Mouse (Mus musculus) stomach, embryonic 16.5 days (tissue): Measurements from ENCODE around the gene Gja5. TPM values are rescaled to one million over a fixed set of nuclear protein-coding genes. Genes with fewer than 3 reads are reported as not detected.
"Not testable (repeated sequence)": the region's sequence is repeated elsewhere in the genome, so short reads cannot be mapped to it uniquely, and the experiment has no call there.

ENCODE experiments used
- ATAC-seq: fragments of 200-750 bp; cut with Nextera tagmentation; 2 replicates; pipeline ENCODE4 v1.8.0; 2017; ENCODE audit warnings: moderate number of reproducible peaks, moderate TSS enrichment; ENCODE audit not compliant: insufficient read depth, low FRiP score
- H3K27ac ChIP-seq: fragments of 300-500 bp; sonication (generic); 2 replicates; pipeline ENCODE4 v1.5.1; 2014; ENCODE audit warnings: low read length
- H3K27me3 ChIP-seq: fragments of 300-500 bp; sonication (generic); 2 replicates; pipeline ENCODE4 v1.6.1; 2014; ENCODE audit warnings: low read length, control low read depth, mixed read lengths; ENCODE audit not compliant: control insufficient read depth, insufficient read depth
- H3K36me3 ChIP-seq: fragments of 300-500 bp; sonication (generic); 2 replicates; pipeline ENCODE4 v1.6.1; 2014; ENCODE audit warnings: low read length; ENCODE audit not compliant: control insufficient read depth, insufficient read depth
- H3K4me1 ChIP-seq: fragments of 300-500 bp; sonication (generic); 2 replicates; pipeline ENCODE4 v1.6.1; 2014; ENCODE audit warnings: low read length, control low read depth, mixed read lengths; ENCODE audit not compliant: control insufficient read depth, insufficient read depth
- H3K4me2 ChIP-seq: fragments of 300-500 bp; sonication (generic); 2 replicates; pipeline ENCODE4 v1.6.1; 2014; ENCODE audit warnings: low read depth, low read length, mixed read lengths
- H3K4me3 ChIP-seq: fragments of 300-500 bp; sonication (generic); replicated peaks from 2 replicates; pipeline ENCODE4 v1.5.1; 2014; ENCODE audit warnings: mild to moderate bottlenecking, low read length
- H3K9ac ChIP-seq: fragments of 300-500 bp; sonication (generic); 2 replicates; pipeline ENCODE4 v1.6.1; 2014; ENCODE audit warnings: low read length
- H3K9me3 ChIP-seq: fragments of 300-500 bp; sonication (generic); replicated peaks from 2 replicates; pipeline ENCODE4 v1.6.1; 2016; ENCODE audit warnings: low read length, control low read depth; ENCODE audit not compliant: control insufficient read depth
- WGBS: fragments of 180-500 bp; shearing (Covaris S2); extraction: QIAGEN DNeasy Blood & Tissue Kit; methylation state at CpG from one replicate; pipeline ENCODE4 v1.1.7; 2014; 5-methylcytosine and 5-hydroxymethylcytosine counted together
- polyA plus RNA-seq: library from polyadenylated mRNA; unstranded; fragments of >200 nt; fragmentation: Nextera tagmentation; extraction: Ambion mirVana; gene quantifications from 2 replicates; pipeline ENCODE4 v1.2.1, GENCODE M21; 2015

Gene Gja5
- polyA plus RNA-seq, 1 experiment from 2014 or later, result 12.5 TPM

DNA sequence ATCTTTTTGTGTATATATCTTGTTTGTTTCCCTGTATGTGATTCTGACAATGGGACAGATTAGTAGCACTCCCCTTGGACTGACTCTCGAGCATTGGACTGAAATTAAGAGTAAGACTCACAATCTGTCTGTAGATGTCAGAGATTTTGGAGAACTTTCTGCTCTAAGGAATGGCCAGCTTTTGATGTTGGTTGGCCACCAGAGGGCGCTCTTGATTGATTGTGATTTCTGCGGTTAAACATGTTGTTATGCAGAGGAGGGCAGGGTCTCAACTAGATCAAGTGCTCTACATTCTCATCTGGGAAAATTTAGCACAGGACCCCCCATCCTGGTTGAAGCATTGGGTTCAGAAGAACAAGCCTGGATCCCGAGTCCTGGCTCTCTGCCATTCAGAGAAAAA, 182.8 kb downstream of the Gja5 start:
- no peak for ATAC-seq
- Histone ChIP-seq H3K9me3 (no peaks in the 10 kb centered on the region; the same call in 1 of the 2 replicates), H3K4me1 (no peaks in the 10 kb centered on the region), H3K27me3 (no peaks in the 10 kb centered on the region), H3K4me2 (no peak overlapping the region), H3K9ac (no peak overlapping the region), H3K4me3 (no peak overlapping the region), H3K36me3 (no peaks in the 10 kb centered on the region), H3K27ac (no peak overlapping the region; the same call in 1 of the 2 replicates)
- 73% methylated on average over 4 of the region's 4 CpGs for WGBS

DNA sequence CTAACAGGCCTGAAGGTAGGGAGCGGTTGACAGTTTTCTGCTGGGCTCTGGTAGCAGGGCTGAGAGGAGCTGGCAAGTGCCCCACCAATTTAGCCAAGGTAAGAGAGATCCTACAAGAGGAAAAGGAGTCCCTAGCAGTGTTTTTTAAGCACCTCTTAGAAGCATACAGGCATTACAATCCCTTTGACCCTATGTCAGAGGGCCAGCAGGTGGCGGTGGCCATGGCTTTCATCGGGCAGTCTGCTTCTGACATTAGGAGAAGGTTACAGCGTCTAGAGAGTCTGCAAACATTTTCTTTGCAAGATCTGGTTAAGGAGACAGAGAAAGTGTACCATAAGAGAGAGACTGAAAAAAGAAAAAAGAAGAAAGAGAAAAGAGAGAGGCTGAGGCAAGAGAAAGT, 183.8 kb downstream of the Gja5 start:
- ATAC-seq, result not testable (repeated sequence)

DNA sequence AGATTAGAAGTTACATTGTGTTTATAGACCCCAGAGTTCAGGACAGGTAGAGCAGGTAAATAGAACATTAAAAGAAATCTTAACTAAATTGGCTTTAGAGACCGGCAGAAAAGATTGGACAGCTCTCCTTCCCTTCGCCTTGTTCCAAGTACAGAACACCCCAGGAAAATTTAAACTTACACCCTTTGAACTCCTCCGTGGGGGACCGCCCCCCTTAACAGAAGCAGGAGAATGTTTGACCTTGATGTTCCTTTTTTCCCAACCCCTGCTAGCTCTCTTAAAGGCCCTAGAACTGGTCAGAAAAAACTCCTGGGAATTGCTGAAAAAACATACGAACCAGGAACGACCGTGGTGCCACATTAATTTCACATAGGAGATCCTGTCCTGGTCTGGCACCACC, 187.5 kb downstream of the Gja5 start:
- not testable (repeated sequence) for H3K9ac ChIP-seq, H3K4me1 ChIP-seq, H3K4me3 ChIP-seq, H3K36me3 ChIP-seq, H3K9me3 ChIP-seq, ATAC-seq, H3K27ac ChIP-seq, H3K4me2 ChIP-seq, H3K27me3 ChIP-seq
- 86% methylated on average over 7 of the region's 7 CpGs for whole genome bisulfite sequencing

More for the DNA sequence above, 183.8 kb downstream of the Gja5 start:
- not testable (repeated sequence) for H3K4me1 ChIP-seq, H3K36me3 ChIP-seq, H3K27me3 ChIP-seq, H3K27ac ChIP-seq, H3K4me3 ChIP-seq, H3K9me3 ChIP-seq, H3K4me2 ChIP-seq, H3K9ac ChIP-seq
- WGBS, result 82% methylated on average over 4 of the region's 4 CpGs

DNA sequence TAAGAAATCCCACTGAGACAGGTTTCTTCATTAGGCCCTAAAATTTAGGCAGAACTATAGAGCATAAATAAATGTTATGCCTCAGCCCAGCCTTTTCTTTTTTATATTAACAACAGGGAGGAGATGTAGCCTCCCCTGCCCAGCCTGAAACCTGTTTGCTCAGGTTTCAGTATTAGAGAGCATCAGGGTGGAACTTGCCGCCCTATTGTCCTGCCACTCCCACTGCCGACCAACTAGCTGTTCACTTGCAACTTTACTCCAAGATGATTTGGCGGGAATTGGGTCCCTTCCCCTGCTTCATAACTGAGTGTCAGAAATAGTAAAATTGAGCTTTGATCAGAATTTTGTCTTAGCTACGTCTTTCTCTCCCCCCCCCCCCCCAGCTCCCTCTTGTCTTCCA, 192.2 kb downstream of the Gja5 start:
- H3K4me2 ChIP-seq, H3K9me3 ChIP-seq, H3K27ac ChIP-seq, H3K9ac ChIP-seq, ATAC-seq, H3K36me3 ChIP-seq, H3K27me3 ChIP-seq, H3K4me3 ChIP-seq, H3K4me1 ChIP-seq: not testable (repeated sequence)
- WGBS, result 65% methylated on average over 4 of the region's 4 CpGs

DNA sequence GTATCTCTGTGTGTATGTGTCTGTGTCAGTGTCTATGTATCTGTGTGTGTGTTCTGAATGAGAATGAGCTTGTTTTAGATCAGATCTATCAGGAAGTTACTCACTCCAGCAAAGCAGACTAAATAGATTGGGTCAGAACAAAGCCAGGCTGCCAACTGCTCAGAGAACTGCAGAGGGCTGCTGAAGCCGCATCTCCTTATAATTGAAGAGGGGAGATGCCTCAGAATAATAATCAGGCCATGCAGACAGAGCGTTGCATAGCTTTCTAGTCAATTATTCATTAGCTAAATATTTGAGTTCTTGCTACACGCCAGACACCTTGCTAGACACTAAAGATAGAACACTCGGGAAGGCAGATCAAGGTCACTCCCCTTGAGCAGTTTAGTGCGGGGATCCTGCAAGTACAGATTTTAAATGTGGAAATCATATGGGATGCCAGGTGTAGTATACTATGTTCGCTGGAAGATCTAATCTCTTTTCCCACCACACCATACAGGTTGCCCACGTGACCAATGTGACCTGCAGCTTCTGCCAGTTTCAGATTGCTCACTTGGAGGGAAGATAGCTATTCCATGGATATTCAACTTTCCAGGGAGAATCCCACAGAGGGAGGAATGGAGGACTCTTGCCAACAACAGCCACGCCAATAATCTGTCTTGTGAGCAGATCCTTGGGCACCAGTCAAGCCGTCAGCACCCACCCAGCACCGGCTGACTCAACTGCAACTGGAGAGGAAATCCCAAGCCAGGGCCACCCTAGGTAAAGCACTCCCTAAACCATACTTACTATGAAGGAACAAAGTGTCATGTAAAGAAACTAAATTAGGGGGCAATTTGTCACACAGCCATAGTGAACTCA, 196.5 kb downstream of the Gja5 start:
- Histone ChIP-seq H3K4me3 (no peak overlapping the region), H3K4me2 (no peak overlapping the region), H3K36me3 (no peaks in the 10 kb centered on the region), H3K9me3 (no peaks in the 10 kb centered on the region), H3K9ac (no peak overlapping the region), H3K27me3 (no peaks in the 10 kb centered on the region), H3K4me1 (no peaks in the 10 kb centered on the region; the same call in 1 of the 2 replicates), H3K27ac (no peak overlapping the region)
- ATAC-seq, result no peak
- 52% methylated on average over 10 of the region's 10 CpGs for WGBS

DNA sequence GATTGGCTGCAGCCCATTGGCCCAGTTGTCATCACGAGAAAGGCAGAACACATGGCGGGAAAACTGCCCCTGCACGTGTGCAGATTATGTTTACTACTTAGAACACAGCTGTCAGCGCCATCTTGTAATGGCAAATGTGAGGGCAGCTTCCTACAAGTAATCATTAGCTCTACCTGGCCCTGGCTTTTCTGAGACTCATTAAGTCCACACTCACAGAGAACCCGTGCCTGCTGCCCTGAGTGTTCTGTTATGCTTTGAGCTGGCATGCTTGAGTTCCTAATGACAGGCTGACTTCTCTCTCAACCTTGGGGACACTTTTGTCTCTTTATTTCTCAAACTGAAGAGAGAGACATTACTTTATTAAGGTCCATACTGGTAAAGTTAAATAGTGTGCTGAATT, 199.5 kb downstream of the Gja5 start:
- H3K36me3 ChIP-seq, H3K9me3 ChIP-seq, H3K9ac ChIP-seq, H3K27me3 ChIP-seq, ATAC-seq, H3K4me1 ChIP-seq, H3K27ac ChIP-seq, H3K4me3 ChIP-seq, H3K4me2 ChIP-seq: not testable (repeated sequence)
- WGBS, result 84% methylated on average over 2 of the region's 5 CpGs

DNA sequence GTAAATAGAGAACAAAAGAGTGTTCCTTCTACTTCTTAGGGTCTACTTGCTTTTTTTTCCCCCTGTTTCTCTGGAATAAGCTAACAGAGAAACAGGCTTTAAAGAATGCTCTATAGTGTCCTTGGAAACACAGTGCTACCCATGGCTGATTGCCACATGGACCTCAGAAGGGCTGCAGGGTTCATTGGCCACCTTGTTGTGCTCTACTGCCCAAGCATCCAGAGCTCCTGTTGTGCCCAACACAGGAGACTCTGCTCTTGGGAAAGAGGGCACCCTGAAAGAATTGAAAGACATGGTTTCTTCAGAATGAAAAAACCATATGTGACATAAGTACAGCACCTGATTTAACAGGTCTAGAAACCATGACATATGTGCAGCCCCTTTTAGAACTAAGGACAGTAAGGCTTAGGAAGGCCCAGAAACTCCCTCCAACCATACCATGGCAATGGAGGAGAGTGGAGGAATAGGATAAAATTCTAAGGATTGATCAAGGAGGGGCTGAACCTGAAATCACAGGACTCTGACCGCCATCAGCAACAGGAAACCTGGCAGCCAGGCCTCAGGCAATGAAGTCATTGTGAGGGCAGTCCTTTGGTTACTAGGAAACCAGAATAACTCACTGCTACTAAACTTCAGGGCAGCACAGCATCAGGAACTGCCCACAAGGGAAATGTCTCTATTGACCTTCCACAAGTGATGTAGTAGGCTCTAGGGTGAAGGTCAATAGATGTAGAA, 200.4 kb downstream of the Gja5 start:
- no peak overlapping the region for H3K4me3 ChIP-seq
- no peaks in the 10 kb centered on the region for H3K9me3 ChIP-seq
- 61% methylated on average over 1 of the region's 1 CpGs for WGBS
- no peak overlapping the region for H3K27ac ChIP-seq
- ATAC-seq, result no peak
- H3K27me3 ChIP-seq, result no peaks in the 10 kb centered on the region
- no peak overlapping the region for H3K9ac ChIP-seq
- no peaks in the 10 kb centered on the region for H3K4me1 ChIP-seq
- no peaks in the 10 kb centered on the region for H3K36me3 ChIP-seq
- H3K4me2 ChIP-seq, result no peak overlapping the region

DNA sequence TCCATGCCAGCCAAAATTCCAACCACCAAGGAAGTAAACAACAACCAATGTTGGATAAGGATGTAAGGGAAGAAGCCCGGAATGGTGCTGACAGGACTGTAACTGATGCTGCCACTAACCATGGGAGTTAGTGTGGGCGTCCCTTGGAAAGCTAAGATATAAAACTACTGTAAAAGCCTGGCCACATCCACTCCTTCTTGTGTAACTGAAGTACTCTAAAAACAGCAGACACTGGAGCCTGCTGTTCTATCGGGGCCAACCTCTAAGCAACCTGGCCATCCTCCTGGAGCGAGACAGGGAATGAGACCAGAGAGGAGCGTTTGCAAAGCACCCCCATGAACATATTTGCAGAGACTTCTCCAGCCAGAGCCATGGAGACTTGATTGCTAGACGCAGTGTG, 213.0 kb downstream of the Gja5 start:
- Histone ChIP-seq H3K9me3 (0 out of 2 replicates have a peak, but pooled peaks cover 5% of the 10 kb centered on the region), H3K4me2 (no peak overlapping the region), H3K4me3 (no peak overlapping the region), H3K36me3 (no peaks in the 10 kb centered on the region), H3K4me1 (no peaks in the 10 kb centered on the region), H3K9ac (no peak overlapping the region), H3K27me3 (no peaks in the 10 kb centered on the region), H3K27ac (no peak overlapping the region)
- no peak for ATAC-seq
- WGBS, result 87% methylated on average over 6 of the region's 6 CpGs

DNA sequence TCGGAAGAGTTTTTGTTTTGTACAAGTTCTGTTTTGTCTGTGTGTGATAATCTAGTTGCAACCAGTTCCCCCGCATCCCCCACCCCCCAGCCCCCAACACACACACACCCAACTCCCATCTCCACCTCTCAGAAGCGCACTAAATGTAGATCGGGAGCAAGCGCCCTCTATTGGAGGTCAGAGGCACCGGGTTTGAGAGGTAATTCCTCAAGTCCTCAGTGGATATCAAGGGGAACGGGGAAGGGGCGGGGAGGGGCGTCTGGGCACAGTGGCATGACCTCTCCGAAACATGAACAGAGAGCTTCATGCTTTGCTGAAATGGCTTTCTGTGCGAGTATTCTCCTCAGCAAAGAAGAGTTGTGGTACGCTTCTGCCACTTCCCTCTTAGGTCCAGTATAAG, 213.8 kb downstream of the Gja5 start:
- Histone ChIP-seq H3K36me3 (no peaks in the 10 kb centered on the region), H3K4me2 (no peak overlapping the region), H3K9me3 (0 out of 2 replicates have a peak, but pooled peaks cover 5% of the 10 kb centered on the region), H3K27ac (no peak overlapping the region), H3K4me1 (no peaks in the 10 kb centered on the region), H3K9ac (no peak overlapping the region), H3K27me3 (no peaks in the 10 kb centered on the region), H3K4me3 (no peak overlapping the region)
- ATAC-seq, result no peak
- 52% methylated on average over 12 of the region's 12 CpGs for WGBS
